In genomic region chr1:184832211-184832610, GRCm38 (mm10) we compare ENCODE assay signal across 10 mouse cellular contexts. TPM values are rescaled to one million over a fixed set of nuclear protein-coding genes. Genes with fewer than 3 reads are reported as not detected.
DNase-seq lines count a peak whose midpoint lies in the region; ATAC-seq and TF ChIP-seq lines count a peak whose summit lies in the region.
"Had no signal": no experiment of that assay in that cellular context is flagged by ENCODE, and none has a peak within 500 bp of the region (broad histone marks: within the 10 kb centered on the region; RNA-seq: fewer than 3 reads in every experiment).

No protein-coding gene starts in this region.

- H3K27ac ChIP-seq in intestine, postnatal 0 days (ENCODE audit: low read depth, low read length) = no peak overlapping the region; the same call in 1 of the 2 replicates
- H3K27ac ChIP-seq in intestine, embryonic 15.5 days = no peak overlapping the region
- H3K27ac ChIP-seq: neural tube, embryonic 13.5 days had no signal

- H3K9ac ChIP-seq in intestine, postnatal 0 days (ENCODE audit: low read depth, low read length) = no peak overlapping the region
- H3K9ac ChIP-seq in intestine, embryonic 15.5 days = no peak overlapping the region
- H3K9ac ChIP-seq: neural tube, embryonic 13.5 days had no signal

- no peak for ATAC-seq in intestine, postnatal 0 days
- ATAC-seq in intestine, embryonic 15.5 days = no peak
- peak; percentile 46 for ATAC-seq in granulocyte monocyte progenitor cell, adult 5-6 weeks (replicated peaks; ENCODE audit: poor library complexity, severe bottlenecking)

- H3K27me3 ChIP-seq in intestine, postnatal 0 days (replicated peaks; ENCODE audit: control insufficient read depth, insufficient read depth, low read length) = no peaks in the 10 kb centered on the region
- H3K27me3 ChIP-seq in intestine, embryonic 15.5 days (replicated peaks) = no peaks in the 10 kb centered on the region
- H3K27me3 ChIP-seq: neural tube, embryonic 13.5 days had no signal

- 82% methylated on average over 10 of the region's 10 CpGs for WGBS in intestine, postnatal 0 days
- 84% methylated on average over 10 of the region's 10 CpGs for WGBS in intestine, embryonic 15.5 days

- 0 out of 2 replicates have a peak, but pooled peaks cover 2% of the 10 kb centered on the region for H3K4me1 ChIP-seq in intestine, postnatal 0 days (replicated peaks; ENCODE audit: control insufficient read depth, insufficient read depth, low read length)
- 0 out of 2 replicates have a peak, but pooled peaks cover 5% of the 10 kb centered on the region for H3K4me1 ChIP-seq in intestine, embryonic 15.5 days (replicated peaks)

- DNase-seq in thymus, postnatal 14 days = peak; percentile 23
- DNase-seq in thymus, postnatal 25 days = no peak
- DNase-seq in right cerebral cortex, postnatal 25 days = no peak
- no peak for DNase-seq in neural tube, embryonic 10.5 days (ENCODE audit: extremely low spot score, low spot score)
- DNase-seq in kidney, postnatal 14 days = no peak
- DNase-seq: cerebellum, adult 11-12 months had no signal

- H3K36me3 ChIP-seq in intestine, postnatal 0 days (ENCODE audit: control insufficient read depth, insufficient read depth) = peaks cover 49% of the 10 kb centered on the region
- H3K36me3 ChIP-seq in intestine, embryonic 15.5 days = peaks cover 26% of the 10 kb centered on the region

- peak; percentile 73 for TF ChIP-seq CTCF in intestine, postnatal 0 days (IDR thresholded peaks at IDR 0.05; ENCODE audit: low read depth)

- no peak overlapping the region for H3K4me3 ChIP-seq in intestine, postnatal 0 days (ENCODE audit: low read depth, low read length)
- no peak overlapping the region for H3K4me3 ChIP-seq in intestine, embryonic 15.5 days (replicated peaks)
- H3K4me3 ChIP-seq: neural tube, embryonic 13.5 days had no signal

- H3K4me2 ChIP-seq in intestine, postnatal 0 days (replicated peaks; ENCODE audit: low read depth) = no peak overlapping the region
- no peak overlapping the region for H3K4me2 ChIP-seq in intestine, embryonic 15.5 days (replicated peaks)
- H3K4me2 ChIP-seq: neural tube, embryonic 13.5 days had no signal

- H3K9me3 ChIP-seq in intestine, postnatal 0 days (ENCODE audit: control insufficient read depth) = no peaks in the 10 kb centered on the region
- no peaks in the 10 kb centered on the region for H3K9me3 ChIP-seq in intestine, embryonic 15.5 days
- H3K9me3 ChIP-seq: neural tube, embryonic 13.5 days had no signal

RNA-seq across cellular contexts. Expression of gene Marc2, which starts 14.0 kb away (rescaled TPM):
- polyA plus RNA-seq in intestine, postnatal 0 days (2015; fragmentation: Nextera tagmentation; extraction: Ambion mirVana) = 555 and 620 TPM in 2 replicates
- polyA plus RNA-seq in intestine, embryonic 15.5 days (2015; fragmentation: Nextera tagmentation; extraction: Ambion mirVana) = 361 and 402 TPM in 2 replicates
- total RNA-seq in granulocyte monocyte progenitor cell, adult 5-6 weeks (2014; fragmentation: Nextera tagmentation) = 188 and 207 TPM in 2 replicates
- total RNA-seq in granulocyte monocyte progenitor cell, adult 5-6 weeks (2017) = 65.2 and 82.6 TPM in 2 replicates

RNA-seq across cellular contexts. Expression of gene Marc1, which starts 21.1 kb away (rescaled TPM):
- 1.5 and 1.6 TPM in 2 replicates for polyA plus RNA-seq in intestine, postnatal 0 days (2015; fragmentation: Nextera tagmentation; extraction: Ambion mirVana)
- polyA plus RNA-seq in intestine, embryonic 15.5 days (2015; fragmentation: Nextera tagmentation; extraction: Ambion mirVana) = 0.86 and 0.88 TPM in 2 replicates
- total RNA-seq in granulocyte monocyte progenitor cell, adult 5-6 weeks (2014; fragmentation: Nextera tagmentation) = not detected in 2 replicates
- total RNA-seq in granulocyte monocyte progenitor cell, adult 5-6 weeks (2017) = 0.26 TPM in 1 of 2 replicates, not detected in the other
- polyA plus RNA-seq: neural tube, embryonic 13.5 days had no signal

RNA-seq across cellular contexts. Expression of gene C130074G19Rik, which starts 50.8 kb away (rescaled TPM):
- 6.3 and 6.4 TPM in 2 replicates for polyA plus RNA-seq in intestine, postnatal 0 days (2015; fragmentation: Nextera tagmentation; extraction: Ambion mirVana)
- 2.3 and 2.7 TPM in 2 replicates for polyA plus RNA-seq in intestine, embryonic 15.5 days (2015; fragmentation: Nextera tagmentation; extraction: Ambion mirVana)
- not detected in 2 replicates for total RNA-seq in granulocyte monocyte progenitor cell, adult 5-6 weeks (2014; fragmentation: Nextera tagmentation)
- 0.13 TPM in 1 of 2 replicates, not detected in the other for total RNA-seq in granulocyte monocyte progenitor cell, adult 5-6 weeks (2017)
